Mouse (Mus musculus): Measurements from ENCODE around the gene Fam47e. TPM values are rescaled to one million over a fixed set of nuclear protein-coding genes. Genes with fewer than 3 reads are reported as not detected.

Gene Fam47e
- polyA plus RNA-seq, 1 experiment from 2014 or later: 8.6 TPM

GRCm38 (mm10) chr5:92579559-92579958, 24.7 kb downstream of the Fam47e start:
- Histone ChIP-seq H3K4me2 (ENCODE audit: low read depth, low read length) (no peak overlapping the region), H3K27me3 (ENCODE audit: control insufficient read depth, insufficient read depth, low read depth, low read length) (no peaks in the 10 kb centered on the region), H3K9ac (ENCODE audit: low read depth, low read length) (no peak overlapping the region), H3K4me3 (ENCODE audit: low read depth, low read length) (no peak overlapping the region), H3K27ac (ENCODE audit: low read length) (no peak overlapping the region), H3K36me3 (ENCODE audit: control insufficient read depth, insufficient read depth) (no peaks in the 10 kb centered on the region), H3K9me3 (replicated peaks; ENCODE audit: control insufficient read depth, low read length) (no peaks in the 10 kb centered on the region), H3K4me1 (ENCODE audit: control insufficient read depth, low read depth, low read length) (no peaks in the 10 kb centered on the region)
- WGBS (ENCODE audit: insufficient replicate concordance): 56% methylated on average over 14 of the region's 14 CpGs
- no peak for ATAC-seq (ENCODE audit: low read depth)

DNA sequence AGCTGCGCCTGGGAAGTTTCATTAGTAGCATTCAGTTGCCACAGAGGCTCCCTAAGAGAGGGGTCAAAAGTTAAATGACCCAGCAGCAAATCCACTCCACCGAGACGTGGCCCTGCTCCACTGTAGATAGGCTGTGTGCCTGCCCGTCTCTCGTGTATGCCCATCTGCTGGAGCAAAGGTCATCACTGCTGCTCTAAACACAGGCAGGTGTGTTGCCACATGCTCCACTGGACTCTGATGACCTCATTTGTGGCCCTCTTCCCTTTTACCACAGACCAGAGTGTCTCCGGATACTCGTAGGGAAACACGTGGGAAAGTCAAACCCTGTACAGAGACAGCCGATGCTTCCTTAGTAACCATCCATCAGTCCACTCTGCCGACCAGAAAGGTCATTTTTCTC, 31.1 kb downstream of the Fam47e start:
- no peaks in the 10 kb centered on the region for H3K27me3 ChIP-seq (ENCODE audit: control insufficient read depth, insufficient read depth, low read depth, low read length)
- H3K9me3 ChIP-seq (replicated peaks; ENCODE audit: control insufficient read depth, low read length): no peaks in the 10 kb centered on the region
- H3K4me2 ChIP-seq (ENCODE audit: low read depth, low read length): no peak overlapping the region
- H3K9ac ChIP-seq (ENCODE audit: low read depth, low read length): no peak overlapping the region
- peak overlapping the region; percentile 30; the same call in 1 of the 2 replicates for H3K27ac ChIP-seq (ENCODE audit: low read length)
- no peaks in the 10 kb centered on the region for H3K36me3 ChIP-seq (ENCODE audit: control insufficient read depth, insufficient read depth)
- WGBS (ENCODE audit: insufficient replicate concordance): 50% methylated on average over 10 of the region's 10 CpGs
- no peak overlapping the region for H3K4me3 ChIP-seq (ENCODE audit: low read depth, low read length)
- peak; percentile 91 for ATAC-seq (ENCODE audit: low read depth)
- H3K4me1 ChIP-seq (ENCODE audit: control insufficient read depth, low read depth, low read length): no peaks in the 10 kb centered on the region

DNA sequence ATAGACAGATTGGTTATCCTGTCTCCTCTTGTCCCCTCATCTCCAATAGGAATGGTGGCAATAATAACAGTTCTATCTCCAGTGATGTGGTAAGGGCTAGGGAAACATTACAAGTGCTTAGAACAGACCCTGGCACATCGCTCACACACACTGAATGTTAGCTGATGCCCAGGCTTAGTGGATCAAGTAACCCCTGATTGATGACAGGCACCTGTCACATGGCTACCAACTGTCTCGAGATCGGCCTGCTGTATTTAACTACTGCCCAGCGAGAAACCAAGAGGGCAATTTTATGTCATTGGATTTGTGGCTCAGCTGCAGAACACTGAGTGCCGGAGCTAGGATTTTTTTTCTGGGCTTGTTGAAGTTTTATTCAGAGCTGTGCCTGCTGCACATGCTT, 40.2 kb downstream of the Fam47e start:
- 62% methylated on average over 5 of the region's 5 CpGs for WGBS (ENCODE audit: insufficient replicate concordance)
- ATAC-seq (ENCODE audit: low read depth): no peak

GRCm38 (mm10) chr5:92596865-92597264, 42.0 kb downstream of the Fam47e start:
- 74% methylated on average over 8 of the region's 8 CpGs for WGBS (ENCODE audit: insufficient replicate concordance)
- Histone ChIP-seq H3K4me2 (ENCODE audit: low read depth, low read length) (no peak overlapping the region), H3K36me3 (ENCODE audit: control insufficient read depth, insufficient read depth) (no peaks in the 10 kb centered on the region), H3K4me1 (ENCODE audit: control insufficient read depth, low read depth, low read length) (no peaks in the 10 kb centered on the region), H3K4me3 (ENCODE audit: low read depth, low read length) (no peak overlapping the region), H3K9ac (ENCODE audit: low read depth, low read length) (no peak overlapping the region), H3K9me3 (replicated peaks; ENCODE audit: control insufficient read depth, low read length) (no peaks in the 10 kb centered on the region), H3K27me3 (ENCODE audit: control insufficient read depth, insufficient read depth, low read depth, low read length) (peaks cover 6% of the 10 kb centered on the region), H3K27ac (ENCODE audit: low read length) (no peak overlapping the region)
- ATAC-seq (ENCODE audit: low read depth): no peak

More for the DNA sequence above, 40.2 kb downstream of the Fam47e start:
- Histone ChIP-seq H3K4me2 (ENCODE audit: low read depth, low read length) (no peak overlapping the region), H3K4me1 (ENCODE audit: control insufficient read depth, low read depth, low read length) (no peaks in the 10 kb centered on the region), H3K36me3 (ENCODE audit: control insufficient read depth, insufficient read depth) (no peaks in the 10 kb centered on the region), H3K9ac (ENCODE audit: low read depth, low read length) (no peak overlapping the region), H3K27ac (ENCODE audit: low read length) (no peak overlapping the region), H3K9me3 (replicated peaks; ENCODE audit: control insufficient read depth, low read length) (no peaks in the 10 kb centered on the region), H3K27me3 (ENCODE audit: control insufficient read depth, insufficient read depth, low read depth, low read length) (no peaks in the 10 kb centered on the region), H3K4me3 (ENCODE audit: low read depth, low read length) (no peak overlapping the region)

GRCm38 (mm10) chr5:92599030-92599429, 44.2 kb downstream of the Fam47e start:
- Histone ChIP-seq H3K4me3 (ENCODE audit: low read depth, low read length) (no peak overlapping the region), H3K9ac (ENCODE audit: low read depth, low read length) (no peak overlapping the region), H3K4me1 (ENCODE audit: control insufficient read depth, low read depth, low read length) (no peaks in the 10 kb centered on the region), H3K27ac (ENCODE audit: low read length) (no peak overlapping the region), H3K9me3 (replicated peaks; ENCODE audit: control insufficient read depth, low read length) (no peaks in the 10 kb centered on the region), H3K4me2 (ENCODE audit: low read depth, low read length) (no peak overlapping the region), H3K27me3 (ENCODE audit: control insufficient read depth, insufficient read depth, low read depth, low read length) (peaks cover 17% of the 10 kb centered on the region), H3K36me3 (ENCODE audit: control insufficient read depth, insufficient read depth) (no peaks in the 10 kb centered on the region)
- 58% methylated on average over 10 of the region's 10 CpGs for WGBS (ENCODE audit: insufficient replicate concordance)
- ATAC-seq (ENCODE audit: low read depth): no peak

- Histone ChIP-seq H3K36me3 (ENCODE audit: control insufficient read depth, insufficient read depth) (no peaks in the 10 kb centered on the region), H3K4me2 (ENCODE audit: low read depth, low read length) (peak within 1 kb of the TSS; percentile 61), H3K4me1 (ENCODE audit: control insufficient read depth, low read depth, low read length) (no peaks in the 10 kb centered on the region; the same call in 1 of the 2 replicates), H3K9me3 (replicated peaks; ENCODE audit: control insufficient read depth, low read length) (no peaks in the 10 kb centered on the region), H3K9ac (ENCODE audit: low read depth, low read length) (peak within 1 kb of the TSS; percentile 70), H3K27me3 (ENCODE audit: control insufficient read depth, insufficient read depth, low read depth, low read length) (peaks cover 17% of the 10 kb centered on the region), H3K4me3 (ENCODE audit: low read depth, low read length) (peak within 1 kb of the TSS; percentile 67), H3K27ac (ENCODE audit: low read length) (peak within 1 kb of the TSS; percentile 48)
- ATAC-seq (ENCODE audit: low read depth): peak; percentile 79
- WGBS (ENCODE audit: insufficient replicate concordance): 1% methylated on average over 62 of the region's 69 CpGs
Observed at GRCm38 (mm10) chr5:92602691-92603690, 48.1 kb downstream of the Fam47e start, which contains the start of gene Stbd1. Stbd1 (plus strand) TSS chr5:92603041.

DNA sequence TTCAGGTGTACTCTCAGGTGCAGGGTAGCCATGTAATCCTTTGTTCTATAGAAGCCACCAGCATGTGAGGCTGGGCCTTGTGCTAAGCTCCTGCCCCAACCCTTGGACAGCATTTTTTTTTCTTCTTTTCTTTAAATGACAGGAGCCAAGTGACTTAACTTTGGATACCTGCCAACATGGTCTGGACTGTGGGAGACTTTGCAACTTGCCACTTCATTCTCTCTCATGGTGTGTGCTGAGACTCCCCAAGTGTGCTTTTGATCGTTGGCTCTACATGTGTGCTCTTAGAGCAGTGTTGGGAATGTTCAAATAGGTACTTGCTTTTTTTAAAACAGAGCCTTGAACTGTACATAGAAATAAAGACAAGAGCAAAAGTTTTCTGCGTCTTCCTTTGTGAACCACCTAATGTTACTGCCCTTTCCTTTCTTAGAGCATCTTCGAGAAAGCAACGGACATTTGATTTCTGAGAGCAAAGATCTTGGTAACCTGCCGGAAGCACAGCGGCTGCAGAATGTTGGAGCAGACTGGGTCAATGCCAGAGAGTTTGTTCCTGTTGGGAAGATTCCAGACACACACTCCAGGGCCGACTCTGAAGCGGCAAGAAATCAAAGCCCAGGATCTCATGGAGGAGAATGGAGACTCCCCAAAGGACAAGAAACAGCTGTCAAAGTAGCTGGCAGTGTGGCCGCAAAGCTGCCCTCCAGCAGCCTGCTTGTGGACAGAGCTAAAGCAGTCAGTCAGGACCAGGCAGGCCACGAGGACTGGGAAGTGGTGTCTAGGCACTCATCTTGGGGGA, 49.8 kb downstream of the Fam47e start:
- peak overlapping the region; percentile 61 for H3K4me2 ChIP-seq (ENCODE audit: low read depth, low read length)
- ATAC-seq (ENCODE audit: low read depth): no peak
- H3K9me3 ChIP-seq (replicated peaks; ENCODE audit: control insufficient read depth, low read length): no peaks in the 10 kb centered on the region
- H3K36me3 ChIP-seq (ENCODE audit: control insufficient read depth, insufficient read depth): no peaks in the 10 kb centered on the region
- no peak overlapping the region for H3K9ac ChIP-seq (ENCODE audit: low read depth, low read length)
- H3K4me3 ChIP-seq (ENCODE audit: low read depth, low read length): peak overlapping the region; percentile 67
- 0 out of 2 replicates have a peak overlapping the region, but pooled peaks have one; percentile 16 for H3K27ac ChIP-seq (ENCODE audit: low read length)
- 61% methylated on average over 10 of the region's 10 CpGs for WGBS (ENCODE audit: insufficient replicate concordance)
- H3K27me3 ChIP-seq (ENCODE audit: control insufficient read depth, insufficient read depth, low read depth, low read length): peaks cover 17% of the 10 kb centered on the region
- no peaks in the 10 kb centered on the region; the same call in 1 of the 2 replicates for H3K4me1 ChIP-seq (ENCODE audit: control insufficient read depth, low read depth, low read length)

- Histone ChIP-seq H3K4me3 (ENCODE audit: low read depth, low read length) (no peak overlapping the region), H3K27ac (ENCODE audit: low read length) (peak overlapping the region; percentile 71), H3K4me2 (ENCODE audit: low read depth, low read length) (no peak overlapping the region), H3K36me3 (ENCODE audit: control insufficient read depth, insufficient read depth) (no peaks in the 10 kb centered on the region), H3K9ac (ENCODE audit: low read depth, low read length) (no peak overlapping the region), H3K9me3 (replicated peaks; ENCODE audit: control insufficient read depth, low read length) (no peaks in the 10 kb centered on the region), H3K27me3 (ENCODE audit: control insufficient read depth, insufficient read depth, low read depth, low read length) (peaks cover 6% of the 10 kb centered on the region), H3K4me1 (ENCODE audit: control insufficient read depth, low read depth, low read length) (no peaks in the 10 kb centered on the region; the same call in 1 of the 2 replicates)
- ATAC-seq (ENCODE audit: low read depth): peak; percentile 72
- 51% methylated on average over 5 of the region's 5 CpGs for WGBS (ENCODE audit: insufficient replicate concordance)
Observed at GRCm38 (mm10) chr5:92607492-92608229, 52.8 kb downstream of the Fam47e start.
